Mouse (Mus musculus): ENCODE measurements around the gene Inka2. TPM values are rescaled to one million over a fixed set of nuclear protein-coding genes. Genes with fewer than 3 reads are reported as not detected.

Gene Inka2
- total and polyA plus RNA-seq, 3 experiments, result 0.39 to 0.61 TPM; not detected in 1

GRCm38 (mm10) chr3:105710246-105710645 lies 5.8 kb downstream of the Inka2 start:
- no peak for DNase-seq (ENCODE audit: low read depth, low spot score)
- Histone ChIP-seq H3K27ac (ENCODE audit: control insufficient read depth, low read depth, low read length) (no peak overlapping the region), H3K27me3 (ENCODE audit: control insufficient read depth in 1 of 2, insufficient read depth in 2 of 2, low read length in 2 of 2) (no peaks in the 10 kb centered on the region), H3K4me3 (ENCODE audit: control insufficient read depth in 1 of 2, insufficient read depth in 1 of 2, low read depth in 2 of 2, low read length in 2 of 2) (no peak overlapping the region), H3K36me3 (ENCODE audit: control insufficient read depth in 1 of 2, insufficient read depth in 2 of 2, low read length in 2 of 2) (peaks cover 0 to 2% of the 10 kb centered on the region in 2 experiments; a peak in 1 of 4 replicates), H3K9me3 (replicated peaks; ENCODE audit: insufficient read depth, low read length) (no peaks in the 10 kb centered on the region), H3K79me2 (ENCODE audit: control insufficient read depth, insufficient read depth, low read length, poor library complexity) (no peaks in the 10 kb centered on the region), H3K4me1 (ENCODE audit: control insufficient read depth in 1 of 2, insufficient read depth in 2 of 2, low read length in 2 of 2) (peaks cover 0 to 16% of the 10 kb centered on the region in 2 experiments; a peak in 2 of 4 replicates), H3K9ac (ENCODE audit: control insufficient read depth, low read depth, low read length, poor library complexity, severe bottlenecking) (no peak overlapping the region)
- TF ChIP-seq SIN3A (IDR thresholded peaks at IDR 0.05; ENCODE audit: low read length) (no peak), TAL1 (IDR thresholded peaks at IDR 0.05; ENCODE audit: low read length) (no peak), ELF1 (IDR thresholded peaks at IDR 0.05; ENCODE audit: low read depth, low read length) (no peak), CTCF (IDR thresholded peaks at IDR 0.05 in 2 of 3, conservative IDR thresholded peaks at IDR 0.05 in 1 of 3; ENCODE audit: control insufficient read depth in 1 of 3, insufficient read depth in 1 of 3, low read depth in 2 of 3, low read length in 3 of 3, poor library complexity in 1 of 3, severe bottlenecking in 1 of 3) (no peak), MAX (IDR thresholded peaks at IDR 0.05; ENCODE audit: low read length) (no peak), POLR2AphosphoS2 (IDR thresholded peaks at IDR 0.05; ENCODE audit: low read length) (no peak), USF2 (IDR thresholded peaks at IDR 0.05; ENCODE audit: borderline replicate concordance in 1 of 2, insufficient read depth in 1 of 2, low read depth in 1 of 2, low read length in 2 of 2) (no peak)

- no peaks in the 10 kb centered on the region for H3K9me3 ChIP-seq (replicated peaks; ENCODE audit: insufficient read depth, low read length)
- TF ChIP-seq TCF12 (IDR thresholded peaks at IDR 0.05; ENCODE audit: low read depth, low read length) (no peak), MAZ (IDR thresholded peaks at IDR 0.05; ENCODE audit: low read depth, low read length) (no peak), EP300 (IDR thresholded peaks at IDR 0.05; ENCODE audit: low read depth in 1 of 2, low read length in 2 of 2) (no peak), CHD2 (IDR thresholded peaks at IDR 0.05; ENCODE audit: low read length) (no peak), USF2 (IDR thresholded peaks at IDR 0.05; ENCODE audit: borderline replicate concordance in 1 of 2, insufficient read depth in 1 of 2, low read depth in 1 of 2, low read length in 2 of 2) (no peak), CHD1 (IDR thresholded peaks at IDR 0.05; ENCODE audit: low read depth, low read length) (no peak), TAL1 (IDR thresholded peaks at IDR 0.05; ENCODE audit: low read length) (no peak), MXI1 (IDR thresholded peaks at IDR 0.05; ENCODE audit: low read depth, low read length) (no peak)
- no peaks in the 10 kb centered on the region for H3K27me3 ChIP-seq (ENCODE audit: control insufficient read depth in 1 of 2, insufficient read depth in 2 of 2, low read length in 2 of 2)
- DNase-seq (ENCODE audit: low read depth, low spot score), result no peak
- no peak overlapping the region for H3K9ac ChIP-seq (ENCODE audit: control insufficient read depth, low read depth, low read length, poor library complexity, severe bottlenecking)
- peaks cover 0 to 6% of the 10 kb centered on the region in 2 experiments; a peak in 2 of 4 replicates for H3K4me1 ChIP-seq (ENCODE audit: control insufficient read depth in 1 of 2, insufficient read depth in 2 of 2, low read length in 2 of 2)
- H3K27ac ChIP-seq (ENCODE audit: control insufficient read depth, low read depth, low read length), result no peak overlapping the region
- H3K36me3 ChIP-seq (ENCODE audit: control insufficient read depth in 1 of 2, insufficient read depth in 2 of 2, low read length in 2 of 2), result peaks cover 0 to 2% of the 10 kb centered on the region in 2 experiments; a peak in 1 of 4 replicates
- H3K79me2 ChIP-seq (ENCODE audit: control insufficient read depth, insufficient read depth, low read length, poor library complexity), result no peaks in the 10 kb centered on the region
- no peak overlapping the region for H3K4me3 ChIP-seq (ENCODE audit: control insufficient read depth in 1 of 2, insufficient read depth in 1 of 2, low read depth in 2 of 2, low read length in 2 of 2)
Observed at GRCm38 (mm10) chr3:105711741-105712140, 7.3 kb downstream of the Inka2 start.

GRCm38 (mm10) chr3:105712827-105713226 lies 8.4 kb downstream of the Inka2 start:
- Histone ChIP-seq H3K9me3 (replicated peaks; ENCODE audit: insufficient read depth, low read length) (no peaks in the 10 kb centered on the region), H3K4me3 (ENCODE audit: control insufficient read depth in 1 of 2, insufficient read depth in 1 of 2, low read depth in 2 of 2, low read length in 2 of 2) (no peak overlapping the region), H3K9ac (ENCODE audit: control insufficient read depth, low read depth, low read length, poor library complexity, severe bottlenecking) (no peak overlapping the region), H3K36me3 (ENCODE audit: control insufficient read depth in 1 of 2, insufficient read depth in 2 of 2, low read length in 2 of 2) (peaks cover 0 to 2% of the 10 kb centered on the region in 2 experiments; a peak in 1 of 4 replicates), H3K27ac (ENCODE audit: control insufficient read depth, low read depth, low read length) (no peak overlapping the region), H3K27me3 (ENCODE audit: control insufficient read depth in 1 of 2, insufficient read depth in 2 of 2, low read length in 2 of 2) (no peaks in the 10 kb centered on the region), H3K4me1 (ENCODE audit: control insufficient read depth in 1 of 2, insufficient read depth in 2 of 2, low read length in 2 of 2) (peaks cover 0 to 6% of the 10 kb centered on the region in 2 experiments; a peak in 2 of 4 replicates), H3K79me2 (ENCODE audit: control insufficient read depth, insufficient read depth, low read length, poor library complexity) (no peaks in the 10 kb centered on the region)
- TF ChIP-seq MAX (IDR thresholded peaks at IDR 0.05; ENCODE audit: low read length), result no peak
- TF ChIP-seq GATA1 (IDR thresholded peaks at IDR 0.05; ENCODE audit: low read depth, low read length), result no peak
- TF ChIP-seq ELF1 (IDR thresholded peaks at IDR 0.05; ENCODE audit: low read depth, low read length), result no peak
- no peak for TF ChIP-seq HCFC1 (IDR thresholded peaks at IDR 0.05; ENCODE audit: low read depth, low read length)
- TF ChIP-seq UBTF (IDR thresholded peaks at IDR 0.05; ENCODE audit: borderline replicate concordance, insufficient read depth, low read depth, low read length), result no peak
- TF ChIP-seq RAD21 (IDR thresholded peaks at IDR 0.05; ENCODE audit: low read depth, low read length), result no peak
- no peak for TF ChIP-seq USF2 (IDR thresholded peaks at IDR 0.05; ENCODE audit: borderline replicate concordance in 1 of 2, insufficient read depth in 1 of 2, low read depth in 1 of 2, low read length in 2 of 2)
- TF ChIP-seq NELFE (IDR thresholded peaks at IDR 0.05; ENCODE audit: low read depth, low read length), result no peak
- TF ChIP-seq NRF1 (IDR thresholded peaks at IDR 0.05; ENCODE audit: insufficient read depth, low read depth, low read length, poor library complexity, severe bottlenecking), result no peak
- TF ChIP-seq POLR2AphosphoS5 (IDR thresholded peaks at IDR 0.05; ENCODE audit: borderline replicate concordance, low read depth, low read length), result no peak
- no peak for TF ChIP-seq USF1 (IDR thresholded peaks at IDR 0.05; ENCODE audit: low read depth, low read length)
- no peak for DNase-seq (ENCODE audit: low read depth, low spot score)

All from MEL (cell line).